Mouse (Mus musculus): ENCODE data around the gene Ccr4.
A peak's percentile ranks its signal among the peaks of the same experiment; 100 is the strongest.
"Not testable (repeated sequence)": the region's sequence is repeated elsewhere in the genome, so short reads cannot be mapped to it uniquely, and the experiment has no call there.

Gene Ccr4

GRCm38 (mm10) chr9:114522501-114522900 lies 17.8 kb upstream of the Ccr4 start:
- no peak for DNase-seq (ENCODE audit: low spot score in 2 of 2)

- no peak for DNase-seq (ENCODE audit: low spot score in 2 of 2)
Observed at GRCm38 (mm10) chr9:114522041-114522440, 17.3 kb upstream of the Ccr4 start.

GRCm38 (mm10) chr9:114520529-114520928 lies 15.8 kb upstream of the Ccr4 start:
- DNase-seq (ENCODE audit: low spot score in 2 of 2): not testable (repeated sequence)

GRCm38 (mm10) chr9:114518812-114519477 lies 14.2 kb upstream of the Ccr4 start:
- DNase-seq (ENCODE audit: low spot score in 2 of 2): no peak

DNA sequence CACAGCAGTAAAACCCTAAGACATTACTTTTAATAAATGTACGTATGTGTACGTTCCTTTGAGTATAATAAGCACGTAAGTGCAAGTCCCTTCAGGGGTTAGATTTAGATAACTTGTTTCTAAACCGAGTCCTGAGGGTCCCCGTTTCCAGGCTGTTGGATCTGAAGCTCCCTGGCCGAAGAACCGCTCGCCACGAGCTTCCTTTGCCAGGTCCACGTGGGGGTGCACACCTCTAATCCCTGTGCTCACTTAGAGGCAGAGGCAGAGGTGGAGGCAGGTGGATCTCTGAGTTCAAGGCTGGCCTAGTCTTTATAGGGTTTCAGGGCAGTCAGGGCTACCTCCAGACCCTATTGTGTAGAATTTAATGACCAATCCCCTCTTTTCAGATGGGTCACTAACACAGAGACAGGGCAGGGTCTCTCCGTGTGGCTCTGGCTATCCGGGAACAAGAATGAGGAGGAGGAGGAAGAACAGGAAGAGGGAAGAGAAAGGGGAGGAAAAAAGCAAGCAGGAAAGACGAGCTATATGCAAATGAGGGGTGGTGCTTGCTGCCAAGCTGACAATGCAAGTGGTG lies 13.3 kb upstream of the Ccr4 start:
- no peak for DNase-seq (ENCODE audit: low spot score in 2 of 2)

GRCm38 (mm10) chr9:114515364-114515763 lies 10.6 kb upstream of the Ccr4 start, which contains the start of gene C130032M10Rik:
Gene C130032M10Rik (plus strand): TSS chr9:114515697.
- DNase-seq (ENCODE audit: low spot score in 2 of 2): no peak

GRCm38 (mm10) chr9:114512831-114513230 lies 8.1 kb upstream of the Ccr4 start:
- DNase-seq (ENCODE audit: low spot score in 2 of 2): no peak

GRCm38 (mm10) chr9:114509785-114510184 lies 5.1 kb upstream of the Ccr4 start:
- no peak for DNase-seq (ENCODE audit: low spot score in 2 of 2)

DNA sequence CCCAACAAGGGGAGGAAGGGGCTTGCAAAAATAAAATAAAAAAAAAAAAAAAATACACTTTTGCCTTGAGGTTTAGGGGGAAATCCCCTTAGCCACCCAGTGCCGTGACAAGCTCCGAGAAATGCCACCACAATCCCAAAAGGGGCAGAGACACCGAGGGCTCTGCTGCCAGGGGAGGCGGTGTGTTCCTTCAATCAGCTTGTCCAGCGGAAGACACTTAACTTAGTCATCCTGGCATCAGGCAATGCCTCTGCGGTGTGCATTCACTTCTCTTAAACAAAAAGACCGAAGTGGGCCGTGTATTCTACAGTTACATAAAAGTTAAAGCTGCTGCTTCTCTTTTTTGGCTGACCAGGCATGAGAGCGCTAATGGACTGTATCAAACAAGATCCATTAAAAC lies 2.7 kb upstream of the Ccr4 start:
- DNase-seq (ENCODE audit: low spot score in 2 of 2): no peak

- no peak for DNase-seq (ENCODE audit: low spot score in 2 of 2)
Observed at GRCm38 (mm10) chr9:114506564-114506963, 1.8 kb upstream of the Ccr4 start.

DNA sequence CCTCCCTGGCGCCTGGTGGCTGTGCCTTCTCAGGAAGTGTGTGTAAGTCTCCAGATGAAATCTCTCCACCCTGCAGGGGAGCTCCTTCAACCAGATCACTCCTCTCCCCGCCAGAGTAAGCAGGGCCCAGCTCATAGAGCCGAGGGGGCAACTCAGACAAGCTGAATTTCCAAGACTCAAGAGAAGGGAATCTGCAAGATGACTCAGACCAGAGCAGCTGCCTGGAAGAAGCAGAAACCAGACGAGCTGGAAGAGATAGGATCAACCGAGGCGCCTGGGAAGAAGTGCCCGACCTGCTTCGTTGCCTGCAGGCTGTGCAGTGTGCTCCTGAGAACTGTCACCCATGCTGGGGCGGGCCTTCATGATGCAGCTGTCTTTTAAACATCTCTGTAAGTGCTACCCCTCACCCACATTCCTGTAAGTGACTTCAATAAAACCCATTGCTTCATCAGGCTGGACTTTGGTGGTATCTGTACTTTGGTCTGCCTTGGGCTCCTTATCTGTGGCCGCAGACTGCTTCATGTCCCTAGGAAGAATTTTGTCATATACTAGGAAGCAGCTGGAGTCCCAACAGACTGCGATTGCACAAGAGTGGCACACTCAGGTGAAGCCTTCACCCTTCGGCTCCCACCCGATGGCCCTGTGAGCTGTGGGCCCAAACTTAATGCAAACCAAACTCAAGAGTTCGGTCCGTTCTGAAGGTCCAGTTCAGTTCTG lies 1.8 kb downstream of the Ccr4 start:
- no peak for DNase-seq (ENCODE audit: low spot score in 2 of 2)

DNA sequence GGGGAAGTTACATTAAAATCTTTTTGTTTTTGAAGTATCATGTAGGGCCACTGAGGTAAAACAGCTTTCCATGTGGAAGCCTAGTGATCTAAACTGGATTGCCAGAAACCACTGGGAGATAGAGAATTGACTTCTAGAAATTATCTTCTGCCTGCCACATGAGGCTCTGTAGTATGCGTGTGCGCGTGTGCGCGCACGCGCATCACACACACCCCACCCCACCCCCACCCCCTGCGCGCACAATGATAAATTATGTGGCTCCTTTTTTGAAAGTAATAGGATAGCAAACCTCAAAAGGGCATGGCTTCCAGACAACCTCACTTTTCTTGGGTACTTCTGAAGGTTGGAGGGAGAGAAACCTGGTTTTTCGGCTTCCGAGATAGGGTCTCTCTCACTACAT lies 2.8 kb downstream of the Ccr4 start:
- DNase-seq (ENCODE audit: low spot score in 2 of 2): no peak

DNA sequence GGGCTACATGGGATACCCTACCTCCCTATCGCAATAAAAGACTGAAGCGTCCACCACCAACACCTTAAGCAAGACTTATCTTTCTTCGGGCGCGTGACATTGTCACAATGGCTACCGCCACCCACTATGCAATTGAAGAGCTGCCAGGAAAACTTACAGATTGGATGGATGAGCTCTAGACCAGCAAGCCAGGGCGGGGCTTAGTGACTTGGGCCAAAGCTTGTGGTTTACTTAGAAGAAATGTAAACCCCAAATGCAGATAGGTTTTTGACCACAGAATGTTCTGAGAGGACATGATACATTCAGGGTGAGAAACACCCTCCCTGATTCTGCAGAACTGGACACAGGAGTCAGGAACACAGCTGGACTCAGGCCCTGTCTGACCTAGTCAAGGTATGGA lies 3.6 kb downstream of the Ccr4 start:
- DNase-seq (ENCODE audit: low spot score in 2 of 2): no peak

DNA sequence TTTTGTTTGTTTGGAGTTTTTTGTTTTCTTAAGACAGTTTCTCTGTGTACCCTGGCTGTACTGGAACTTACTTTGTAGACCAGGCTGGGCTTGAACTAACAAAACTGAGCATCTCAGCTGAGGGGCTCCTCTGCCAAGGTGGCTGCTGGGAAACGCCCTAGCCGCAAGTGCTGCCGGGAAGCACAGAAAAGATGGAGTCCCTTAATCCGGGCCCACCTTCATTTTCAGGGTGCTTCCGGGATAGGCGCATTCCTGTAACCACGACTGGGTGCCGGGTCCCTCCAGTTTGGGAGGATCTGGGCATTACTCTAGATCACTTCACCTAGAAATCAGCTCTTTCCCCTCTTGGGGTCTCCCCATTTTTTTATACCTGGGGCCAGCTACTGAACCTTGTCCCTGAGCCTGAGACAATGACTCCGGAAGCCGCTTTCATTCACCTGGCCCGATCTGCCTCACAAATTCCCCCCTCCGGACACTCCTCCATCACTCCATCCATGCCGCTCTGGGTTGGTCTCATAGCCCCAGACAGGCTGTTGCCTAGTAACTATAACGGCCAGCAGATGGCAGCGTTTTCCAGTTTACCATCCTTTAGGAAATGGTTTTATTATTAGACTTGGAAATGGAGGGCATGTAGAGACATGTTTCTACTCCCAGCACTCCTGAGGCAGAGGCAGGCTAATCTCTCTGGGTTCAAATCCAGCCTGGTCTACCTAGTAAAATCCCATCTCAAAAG lies 4.8 kb downstream of the Ccr4 start:
- DNase-seq (ENCODE audit: low spot score in 2 of 2): peak; percentile 7 to 13

DNA sequence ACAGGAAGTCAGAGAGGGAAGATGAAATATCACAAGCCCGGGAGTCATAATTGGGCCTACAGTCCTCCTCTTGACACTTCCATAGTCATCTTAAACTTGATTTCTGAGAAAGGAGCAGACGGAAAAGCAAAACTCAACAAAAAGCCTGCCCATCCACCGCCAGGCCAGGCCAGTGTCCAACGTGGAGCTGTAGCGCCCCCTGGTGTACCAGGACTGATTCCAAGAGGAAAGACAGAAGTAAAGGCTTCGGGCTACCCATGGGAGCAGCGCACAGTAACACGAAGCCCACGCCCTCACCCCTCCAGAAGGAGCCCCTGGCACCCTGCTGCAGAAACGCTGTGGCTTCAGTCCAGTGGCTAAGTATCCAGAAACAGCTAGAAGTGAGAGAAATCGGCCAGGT lies 6.5 kb downstream of the Ccr4 start:
- peak; percentile 8 to 59 for DNase-seq (ENCODE audit: low spot score in 2 of 2)

- no peak for DNase-seq (ENCODE audit: low spot score in 2 of 2)
Observed at GRCm38 (mm10) chr9:114496469-114496868, 8.2 kb downstream of the Ccr4 start.

DNA sequence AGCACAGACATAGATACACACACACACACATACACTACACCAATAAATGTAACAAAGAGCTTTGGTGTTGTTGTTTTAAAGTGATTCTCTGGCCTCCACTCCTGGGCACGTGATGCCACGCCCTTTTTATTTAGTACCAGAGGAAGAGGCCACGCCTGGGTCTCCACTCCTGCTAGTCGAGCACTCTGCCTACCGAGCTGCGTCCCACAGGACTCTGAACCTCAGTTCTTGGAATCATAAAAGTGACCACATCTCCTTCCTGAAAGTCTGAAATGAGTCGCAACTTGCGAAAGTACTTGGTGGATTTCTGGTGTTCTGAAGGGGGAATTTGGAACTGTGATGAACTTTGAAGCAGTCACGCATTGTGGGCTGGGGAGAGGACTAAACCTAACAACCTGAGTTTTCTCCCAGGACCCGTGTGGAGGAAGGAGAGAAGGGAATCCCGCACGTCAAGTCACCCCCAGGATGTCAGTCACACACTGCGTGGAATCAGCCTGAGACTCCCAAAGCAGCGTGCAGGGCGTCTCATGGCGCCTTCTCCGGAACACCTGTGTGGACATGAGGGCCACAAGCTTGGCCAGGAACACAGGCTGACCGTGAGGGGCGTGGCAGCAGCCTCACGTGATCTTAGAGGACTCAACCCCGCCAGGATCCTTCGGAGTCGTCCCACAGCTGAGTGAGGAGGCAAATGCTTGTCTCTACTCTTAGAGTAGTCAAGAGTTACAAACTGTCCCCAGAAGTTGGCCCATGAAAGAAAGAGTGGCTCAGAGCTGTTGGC lies 17.0 kb downstream of the Ccr4 start:
- DNase-seq (ENCODE audit: low spot score in 2 of 2): no peak

DNA sequence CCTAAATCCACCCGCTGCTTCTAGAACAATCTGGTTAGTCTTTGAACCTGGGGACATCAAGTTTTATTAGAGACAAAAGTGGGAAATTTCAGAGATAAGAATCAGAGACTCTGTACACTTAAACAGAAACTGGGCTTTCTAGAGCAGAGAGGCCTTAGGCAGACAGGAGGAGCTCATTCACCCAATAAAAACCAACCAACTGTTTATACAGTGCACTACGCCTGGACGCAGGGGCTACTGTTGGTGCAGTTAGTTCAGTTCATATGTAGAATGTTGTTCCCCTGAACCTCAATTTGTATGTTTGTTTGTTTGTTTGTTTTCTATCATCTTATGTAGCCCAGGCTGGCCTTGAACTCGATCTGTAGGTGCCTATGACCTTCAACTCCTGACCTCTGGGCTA lies 17.9 kb downstream of the Ccr4 start:
- no peak for DNase-seq (ENCODE audit: low spot score in 2 of 2)

DNA sequence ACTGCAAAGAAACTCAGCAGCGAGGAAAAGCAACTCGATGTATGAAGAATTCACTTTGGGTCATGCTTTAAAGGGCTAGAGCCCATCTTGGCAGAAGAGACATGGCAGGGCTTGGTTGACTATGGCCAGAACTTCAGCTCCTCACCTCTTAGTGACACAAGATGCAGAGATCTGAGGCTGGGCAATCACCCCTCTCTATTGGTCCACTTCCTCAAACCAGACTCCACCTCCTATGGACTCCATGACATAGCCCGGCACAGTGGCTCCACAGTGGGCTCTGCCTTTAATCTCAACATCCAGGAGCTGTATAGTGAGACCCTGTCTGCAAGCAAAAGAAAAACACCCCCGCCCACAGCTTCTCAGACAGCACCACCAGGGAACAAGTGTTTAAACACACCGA lies 19.9 kb downstream of the Ccr4 start:
- DNase-seq (ENCODE audit: low spot score in 2 of 2): no peak

DNA sequence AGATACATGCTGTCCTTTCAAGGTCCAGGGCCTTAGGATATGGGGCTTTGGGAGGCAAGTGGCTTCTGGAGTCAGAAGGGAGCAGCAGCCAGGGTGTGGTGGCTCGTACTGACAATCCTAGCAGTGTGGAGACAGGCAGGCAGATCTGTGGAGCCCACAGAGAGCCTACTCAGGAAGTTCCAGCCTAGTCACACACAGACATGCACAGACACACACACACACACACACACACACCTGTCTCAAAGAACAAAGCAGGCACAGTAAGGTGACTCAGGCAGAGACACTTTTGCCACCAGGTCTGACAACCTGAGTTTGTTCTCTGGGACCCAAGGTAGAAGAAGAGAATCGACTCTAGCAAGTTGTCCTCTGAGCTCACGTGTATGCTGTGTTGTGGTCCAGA lies 23.8 kb downstream of the Ccr4 start:
- DNase-seq (ENCODE audit: low spot score in 2 of 2): no peak

GRCm38 (mm10) chr9:114477019-114477418 lies 27.7 kb downstream of the Ccr4 start:
- no peak for DNase-seq (ENCODE audit: low spot score in 2 of 2)

DNA sequence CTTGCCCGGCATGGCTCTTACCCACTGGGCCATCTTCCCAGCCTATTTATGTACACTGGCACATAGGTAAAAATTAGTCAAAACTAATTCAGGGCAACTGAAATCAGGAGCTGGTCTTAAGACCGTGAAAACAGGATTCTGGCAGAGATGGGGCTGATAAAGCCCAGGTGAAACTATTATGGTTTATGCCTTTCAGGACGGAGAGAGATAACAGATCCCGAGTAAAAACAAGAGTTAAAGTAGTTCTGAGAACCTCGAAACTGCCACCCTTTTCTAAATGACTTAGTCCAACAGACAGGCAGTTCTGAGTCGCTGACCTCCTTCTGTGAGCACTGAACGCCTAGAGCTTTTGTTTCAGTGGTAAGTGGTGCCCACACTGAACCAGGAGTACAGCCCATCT lies 32.8 kb downstream of the Ccr4 start:
- DNase-seq (ENCODE audit: low spot score in 2 of 2): no peak
